Mouse (Mus musculus) G1E (cell line): ENCODE results near the gene Yju2.

Experiments used
- CTCF ChIP-seq: IDR thresholded peaks from 2 replicates; pipeline ENCODE4 v1.5.1; 2012; ENCODE audit warnings: low read depth, low read length, inconsistent platforms, mixed read lengths
- GATA1 ChIP-seq: IDR thresholded peaks from 2 replicates; pipeline ENCODE4 v1.6.1; 2012; ENCODE audit warnings: borderline replicate concordance, low read length, inconsistent platforms, mixed read lengths
- GATA2 ChIP-seq: IDR thresholded peaks from 2 replicates; pipeline ENCODE4 v1.6.1; 2012; ENCODE audit warnings: low read depth, low read length, inconsistent platforms, borderline replicate concordance
- POLR2AphosphoS5 ChIP-seq: IDR thresholded peaks from 2 replicates; pipeline ENCODE4 v1.6.1; 2012; ENCODE audit warnings: low read depth, low read length, inconsistent platforms; ENCODE audit not compliant: insufficient replicate concordance
- TAL1 ChIP-seq: conservative IDR thresholded peaks from 2 replicates; pipeline ENCODE4 v1.6.1; 2012; ENCODE audit warnings: low read depth, low read length, inconsistent platforms, mixed read lengths

GRCm38 (mm10) chr17:55959946-55960740 lies 1.2 kb downstream of the Yju2 start:
- no peak for TF ChIP-seq CTCF
- no peak for TF ChIP-seq POLR2AphosphoS5
- no peak for TF ChIP-seq TAL1
- no peak for TF ChIP-seq GATA1
- TF ChIP-seq GATA2: no peak
